Mouse (Mus musculus): ENCODE results near the gene Pccb. TPM values are rescaled to one million over a fixed set of nuclear protein-coding genes. Genes with fewer than 3 reads are reported as not detected.

Gene Pccb
- polyA plus RNA-seq, 1 experiment from 2014 or later = 21.6 TPM

GRCm38 (mm10) chr9:101005866-101006265, 28.8 kb downstream of the Pccb start:
- Histone ChIP-seq H3K4me1 (replicated peaks) (no peaks in the 10 kb centered on the region), H3K27me3 (replicated peaks) (no peaks in the 10 kb centered on the region), H3K36me3 (peaks cover 21% of the 10 kb centered on the region), H3K4me3 (no peak overlapping the region), H3K9ac (no peak overlapping the region), H3K4me2 (no peak overlapping the region), H3K27ac (ENCODE audit: poor library complexity, severe bottlenecking) (no peak overlapping the region), H3K9me3 (replicated peaks) (peaks cover 6% of the 10 kb centered on the region)
- no peak for ATAC-seq (ENCODE audit: insufficient number of reproducible peaks, low FRiP score)
- WGBS = 74% methylated on average over 4 of the region's 4 CpGs

- Histone ChIP-seq H3K36me3 (peaks cover 27% of the 10 kb centered on the region), H3K27ac (ENCODE audit: poor library complexity, severe bottlenecking) (no peak overlapping the region), H3K27me3 (replicated peaks) (no peaks in the 10 kb centered on the region), H3K4me1 (replicated peaks) (no peaks in the 10 kb centered on the region), H3K9ac (no peak overlapping the region), H3K4me2 (no peak overlapping the region), H3K9me3 (replicated peaks) (peaks cover 12% of the 10 kb centered on the region), H3K4me3 (no peak overlapping the region)
- no peak for ATAC-seq (ENCODE audit: insufficient number of reproducible peaks, low FRiP score)
- WGBS = 85% methylated on average over 5 of the region's 5 CpGs
Measured at GRCm38 (mm10) chr9:101003302-101003701, 31.4 kb downstream of the Pccb start.

GRCm38 (mm10) chr9:101002841-101003240, 31.9 kb downstream of the Pccb start:
- no peak for ATAC-seq (ENCODE audit: insufficient number of reproducible peaks, low FRiP score)
- peaks cover 32% of the 10 kb centered on the region for H3K36me3 ChIP-seq
- no peaks in the 10 kb centered on the region for H3K4me1 ChIP-seq (replicated peaks)
- H3K4me2 ChIP-seq = no peak overlapping the region
- WGBS = 88% methylated on average over 8 of the region's 8 CpGs
- H3K9ac ChIP-seq = no peak overlapping the region
- no peak overlapping the region for H3K4me3 ChIP-seq
- H3K27me3 ChIP-seq (replicated peaks) = no peaks in the 10 kb centered on the region
- H3K9me3 ChIP-seq (replicated peaks) = peaks cover 12% of the 10 kb centered on the region
- no peak overlapping the region for H3K27ac ChIP-seq (ENCODE audit: poor library complexity, severe bottlenecking)

- Histone ChIP-seq H3K4me1 (replicated peaks) (no peaks in the 10 kb centered on the region), H3K27me3 (replicated peaks) (no peaks in the 10 kb centered on the region), H3K4me3 (no peak overlapping the region), H3K27ac (ENCODE audit: poor library complexity, severe bottlenecking) (no peak overlapping the region), H3K4me2 (no peak overlapping the region), H3K9ac (no peak overlapping the region), H3K9me3 (replicated peaks) (peaks cover 12% of the 10 kb centered on the region), H3K36me3 (peaks cover 35% of the 10 kb centered on the region)
- 86% methylated on average over 4 of the region's 4 CpGs for WGBS
- ATAC-seq (ENCODE audit: insufficient number of reproducible peaks, low FRiP score) = no peak
Measured at GRCm38 (mm10) chr9:101002053-101002452, 32.6 kb downstream of the Pccb start.

GRCm38 (mm10) chr9:100997138-100997537, 37.6 kb downstream of the Pccb start:
- no peak overlapping the region for H3K9ac ChIP-seq
- no peak overlapping the region for H3K27ac ChIP-seq (ENCODE audit: poor library complexity, severe bottlenecking)
- H3K4me1 ChIP-seq (replicated peaks) = no peaks in the 10 kb centered on the region
- H3K9me3 ChIP-seq (replicated peaks) = 0 out of 2 replicates have a peak, but pooled peaks cover 10% of the 10 kb centered on the region
- H3K4me2 ChIP-seq = no peak overlapping the region
- WGBS = 72% methylated on average over 2 of the region's 2 CpGs
- ATAC-seq (ENCODE audit: insufficient number of reproducible peaks, low FRiP score) = no peak
- H3K36me3 ChIP-seq = peaks cover 67% of the 10 kb centered on the region
- H3K4me3 ChIP-seq = no peak overlapping the region
- no peaks in the 10 kb centered on the region for H3K27me3 ChIP-seq (replicated peaks)

- ATAC-seq (ENCODE audit: insufficient number of reproducible peaks, low FRiP score) = no peak
- H3K27me3 ChIP-seq (replicated peaks) = no peaks in the 10 kb centered on the region
- H3K9me3 ChIP-seq (replicated peaks) = 0 out of 2 replicates have a peak, but pooled peaks cover 7% of the 10 kb centered on the region
- no peak overlapping the region for H3K4me2 ChIP-seq
- H3K4me1 ChIP-seq (replicated peaks) = no peaks in the 10 kb centered on the region
- H3K27ac ChIP-seq (ENCODE audit: poor library complexity, severe bottlenecking) = no peak overlapping the region
- WGBS = 70% methylated on average over 4 of the region's 4 CpGs
- H3K9ac ChIP-seq = no peak overlapping the region
- no peak overlapping the region for H3K4me3 ChIP-seq
- H3K36me3 ChIP-seq = peaks cover 67% of the 10 kb centered on the region
Measured at GRCm38 (mm10) chr9:100993937-100994336, 40.8 kb downstream of the Pccb start.

GRCm38 (mm10) chr9:100992191-100992590, 42.5 kb downstream of the Pccb start:
- Histone ChIP-seq H3K4me2 (no peak overlapping the region), H3K4me1 (replicated peaks) (no peaks in the 10 kb centered on the region), H3K27me3 (replicated peaks) (no peaks in the 10 kb centered on the region), H3K36me3 (peaks cover 61% of the 10 kb centered on the region), H3K27ac (ENCODE audit: poor library complexity, severe bottlenecking) (no peak overlapping the region), H3K4me3 (no peak overlapping the region), H3K9ac (no peak overlapping the region), H3K9me3 (replicated peaks) (0 out of 2 replicates have a peak, but pooled peaks cover 7% of the 10 kb centered on the region)
- ATAC-seq (ENCODE audit: insufficient number of reproducible peaks, low FRiP score) = no peak
- 85% methylated on average over 2 of the region's 2 CpGs for WGBS

GRCm38 (mm10) chr9:100991321-100991720, 43.4 kb downstream of the Pccb start:
- ATAC-seq (ENCODE audit: insufficient number of reproducible peaks, low FRiP score) = no peak
- Histone ChIP-seq H3K27me3 (replicated peaks) (no peaks in the 10 kb centered on the region), H3K4me1 (replicated peaks) (no peaks in the 10 kb centered on the region), H3K27ac (ENCODE audit: poor library complexity, severe bottlenecking) (no peak overlapping the region), H3K4me2 (no peak overlapping the region), H3K9ac (no peak overlapping the region), H3K36me3 (peaks cover 65% of the 10 kb centered on the region), H3K9me3 (replicated peaks) (0 out of 2 replicates have a peak, but pooled peaks cover 7% of the 10 kb centered on the region), H3K4me3 (no peak overlapping the region)
- 92% methylated on average over 2 of the region's 2 CpGs for WGBS

GRCm38 (mm10) chr9:100990609-100991008, 44.1 kb downstream of the Pccb start:
- Histone ChIP-seq H3K27me3 (replicated peaks) (no peaks in the 10 kb centered on the region), H3K36me3 (peaks cover 65% of the 10 kb centered on the region), H3K4me2 (no peak overlapping the region), H3K9me3 (replicated peaks) (0 out of 2 replicates have a peak, but pooled peaks cover 7% of the 10 kb centered on the region), H3K9ac (no peak overlapping the region), H3K4me1 (replicated peaks) (no peaks in the 10 kb centered on the region), H3K4me3 (no peak overlapping the region), H3K27ac (ENCODE audit: poor library complexity, severe bottlenecking) (no peak overlapping the region)
- 84% methylated on average over 5 of the region's 5 CpGs for whole genome bisulfite sequencing
- ATAC-seq (ENCODE audit: insufficient number of reproducible peaks, low FRiP score) = no peak

GRCm38 (mm10) chr9:100987850-100988249, 46.8 kb downstream of the Pccb start:
- H3K9me3 ChIP-seq (replicated peaks) = 0 out of 2 replicates have a peak, but pooled peaks cover 3% of the 10 kb centered on the region
- ATAC-seq (ENCODE audit: insufficient number of reproducible peaks, low FRiP score) = no peak
- WGBS = 88% methylated on average over 3 of the region's 3 CpGs
- no peak overlapping the region for H3K9ac ChIP-seq
- 0 out of 2 replicates have a peak, but pooled peaks cover under 1% of the 10 kb centered on the region for H3K4me1 ChIP-seq (replicated peaks)
- H3K4me2 ChIP-seq = no peak overlapping the region
- H3K4me3 ChIP-seq = no peak overlapping the region
- H3K27me3 ChIP-seq (replicated peaks) = no peaks in the 10 kb centered on the region
- no peak overlapping the region for H3K27ac ChIP-seq (ENCODE audit: poor library complexity, severe bottlenecking)
- H3K36me3 ChIP-seq = peaks cover 60% of the 10 kb centered on the region

- ATAC-seq (ENCODE audit: insufficient number of reproducible peaks, low FRiP score) = no peak
- Histone ChIP-seq H3K36me3 (peaks cover 57% of the 10 kb centered on the region), H3K4me3 (no peak overlapping the region), H3K9me3 (replicated peaks) (0 out of 2 replicates have a peak, but pooled peaks cover 3% of the 10 kb centered on the region), H3K27ac (ENCODE audit: poor library complexity, severe bottlenecking) (no peak overlapping the region), H3K4me2 (no peak overlapping the region), H3K4me1 (replicated peaks) (0 out of 2 replicates have a peak, but pooled peaks cover 3% of the 10 kb centered on the region), H3K27me3 (replicated peaks) (no peaks in the 10 kb centered on the region), H3K9ac (no peak overlapping the region)
- 91% methylated on average over 5 of the region's 5 CpGs for WGBS
Measured at GRCm38 (mm10) chr9:100987006-100987405, 47.7 kb downstream of the Pccb start.

Data from heart, embryonic 12.5 days (tissue).